Mouse (Mus musculus) 3134 (cell line): Measurements from ENCODE around the gene B4gat1.

Experiments used
- DNase-seq: peaks from one replicate; pipeline ENCODE4 v3.0.0-alpha.2; 2011; ENCODE audit warnings: low spot score; ENCODE audit not compliant: insufficient read length; ENCODE audit errors: extremely low read depth

The B4gat1 gene

GRCm38 (mm10) chr19:5026111-5026510 is 12.5 kb upstream of the B4gat1 start:
- no peak for DNase-seq

GRCm38 (mm10) chr19:5032686-5033085 is 5.9 kb upstream of the B4gat1 start:
- no peak for DNase-seq

- no peak for DNase-seq
Observed at GRCm38 (mm10) chr19:5036577-5036976, 2.0 kb upstream of the B4gat1 start.

- DNase-seq = peak; percentile 78
Observed at GRCm38 (mm10) chr19:5037678-5038571, 701 bp upstream of the B4gat1 start.

- DNase-seq = no peak
Observed at GRCm38 (mm10) chr19:5039301-5040114, 882 bp downstream of the B4gat1 start.

GRCm38 (mm10) chr19:5040862-5041523 is 2.4 kb downstream of the B4gat1 start, which contains the start of gene Brms1:
TSS of gene Brms1 (plus strand) at chr19:5041354.
- peak; percentile 86 for DNase-seq

GRCm38 (mm10) chr19:5041588-5041987 is 3.0 kb downstream of the B4gat1 start:
- no peak for DNase-seq

- DNase-seq = peak; percentile 46
Observed at GRCm38 (mm10) chr19:5045531-5045930, 6.9 kb downstream of the B4gat1 start.

GRCm38 (mm10) chr19:5048138-5049056 is 9.8 kb downstream of the B4gat1 start:
- no peak for DNase-seq

- no peak for DNase-seq
Observed at GRCm38 (mm10) chr19:5049325-5049724, 10.7 kb downstream of the B4gat1 start.

- peak; percentile 98 for DNase-seq
Observed at GRCm38 (mm10) chr19:5050047-5050905, 11.7 kb downstream of the B4gat1 start, which contains the start of gene Rin1. TSS of gene Rin1 (plus strand) at chr19:5050481.

- DNase-seq = no peak
Observed at GRCm38 (mm10) chr19:5051031-5051430, 12.4 kb downstream of the B4gat1 start.

GRCm38 (mm10) chr19:5051515-5051914 is 12.9 kb downstream of the B4gat1 start:
- DNase-seq = peak; percentile 34

- DNase-seq = peak; percentile 51
Observed at GRCm38 (mm10) chr19:5052166-5052822, 13.7 kb downstream of the B4gat1 start.

GRCm38 (mm10) chr19:5052853-5053252 is 14.2 kb downstream of the B4gat1 start:
- no peak for DNase-seq

GRCm38 (mm10) chr19:5053909-5054308 is 15.3 kb downstream of the B4gat1 start:
- DNase-seq = peak; percentile 83

GRCm38 (mm10) chr19:5056251-5056650 is 17.6 kb downstream of the B4gat1 start:
- DNase-seq = no peak
